Mouse (Mus musculus) heart, embryonic 14.5 days (tissue): ENCODE results near the gene Inpp4b. TPM values are rescaled to one million over a fixed set of nuclear protein-coding genes. Genes with fewer than 3 reads are reported as not detected.

ENCODE experiments used
- ATAC-seq: fragments of 200-750 bp; cut with Nextera tagmentation; 2 replicates; pipeline ENCODE4 v1.8.0; 2017; ENCODE audit warnings: low read depth, moderate TSS enrichment; ENCODE audit not compliant: insufficient number of reproducible peaks, insufficient read depth, low FRiP score
- H3K27ac ChIP-seq, 2 experiments: fragments of 200-500 bp in 1 of 2; fragments of 300-500 bp in 1 of 2; sonication (generic) in 1 of 2; replicated peaks in 1 of 2; 2 replicates each; pipeline ENCODE4 v1.5.1; 2012 to 2014; ENCODE audit warnings: low read depth in 2 of 2, low read length in 2 of 2, control low read depth in 1 of 2, mild to moderate bottlenecking in 1 of 2, mixed read lengths in 1 of 2; ENCODE audit not compliant: control insufficient read depth in 1 of 2, insufficient read depth in 1 of 2
- H3K27me3 ChIP-seq: fragments of 300-500 bp; sonication (generic); 2 replicates; pipeline ENCODE4 v1.6.1; 2014; ENCODE audit warnings: mild to moderate bottlenecking, low read length, control low read depth; ENCODE audit not compliant: control insufficient read depth, insufficient read depth
- H3K36me3 ChIP-seq: fragments of 300-500 bp; sonication (generic); 2 replicates; pipeline ENCODE4 v1.6.1; 2014; ENCODE audit warnings: mild to moderate bottlenecking, control low read depth, low read length, mixed read lengths; ENCODE audit not compliant: control insufficient read depth, insufficient read depth
- H3K4me1 ChIP-seq, 2 experiments: fragments of 200-500 bp in 1 of 2; fragments of 300-500 bp in 1 of 2; sonication (generic) in 1 of 2; 2 replicates each; pipeline ENCODE4 v1.6.1; 2012 to 2014; ENCODE audit warnings: low read length in 2 of 2, control low read depth in 1 of 2, mixed read lengths in 1 of 2; ENCODE audit not compliant: control insufficient read depth in 2 of 2, insufficient read depth in 2 of 2
- H3K4me2 ChIP-seq: fragments of 300-500 bp; sonication (generic); 2 replicates; pipeline ENCODE4 v1.6.1; 2014; ENCODE audit warnings: mild to moderate bottlenecking, low read length
- H3K4me3 ChIP-seq, 2 experiments: fragments of 200-500 bp in 1 of 2; fragments of 300-500 bp in 1 of 2; sonication (generic) in 1 of 2; 2 replicates each; pipeline ENCODE4 v1.5.1; 2012 to 2014; ENCODE audit warnings: low read length in 2 of 2, mild to moderate bottlenecking in 2 of 2, control low read depth in 1 of 2, low read depth in 1 of 2, moderate library complexity in 1 of 2; ENCODE audit not compliant: control insufficient read depth in 1 of 2, insufficient read depth in 1 of 2
- H3K9ac ChIP-seq: fragments of 300-500 bp; sonication (generic); 2 replicates; pipeline ENCODE4 v1.6.1; 2014; ENCODE audit warnings: mild to moderate bottlenecking, low read length
- H3K9me3 ChIP-seq: fragments of 300-500 bp; sonication (generic); 2 replicates; pipeline ENCODE4 v1.6.1; 2016; ENCODE audit warnings: low read length, control low read depth; ENCODE audit not compliant: control insufficient read depth
- WGBS: fragments of 180-500 bp; shearing (Covaris S2); extraction: QIAGEN DNeasy Blood & Tissue Kit; methylation state at CpG from one replicate; pipeline ENCODE4 v1.1.7; 2014; 5-methylcytosine and 5-hydroxymethylcytosine counted together
- polyA plus RNA-seq: library from polyadenylated mRNA; unstranded; fragments of >200 nt; fragmentation: Nextera tagmentation; extraction: Ambion mirVana; gene quantifications from 2 replicates; pipeline ENCODE4 v1.2.1, GENCODE M21; 2014

Gene Inpp4b
- polyA plus RNA-seq, 1 experiment from 2014 or later: 15.7 TPM

DNA sequence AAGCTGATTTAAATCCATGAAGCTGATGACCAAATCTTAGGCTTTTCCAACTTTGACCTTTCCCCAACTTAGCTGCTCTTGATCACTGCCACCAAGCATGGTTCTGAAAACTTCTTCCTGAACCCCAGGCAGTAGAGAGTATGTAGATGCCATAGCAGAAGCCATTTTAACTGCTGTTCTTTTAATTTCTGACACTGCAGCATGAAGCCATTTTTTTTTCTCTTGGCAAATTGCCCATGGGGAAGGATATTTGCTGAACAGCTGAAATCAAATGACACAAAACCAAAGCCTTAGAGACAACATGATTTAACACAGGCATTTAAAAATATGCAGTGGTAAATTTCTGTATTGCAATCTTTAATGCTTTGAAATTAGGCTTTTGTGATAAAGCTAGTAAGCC, 56.7 kb downstream of the Inpp4b start:
- H3K36me3 ChIP-seq: no peaks in the 10 kb centered on the region
- no peak overlapping the region for H3K27ac ChIP-seq
- H3K27me3 ChIP-seq: no peaks in the 10 kb centered on the region
- no peak overlapping the region for H3K9ac ChIP-seq
- ATAC-seq: no peak
- no peaks in the 10 kb centered on the region for H3K4me1 ChIP-seq
- no peak overlapping the region for H3K4me3 ChIP-seq
- no peaks in the 10 kb centered on the region for H3K9me3 ChIP-seq
- no peak overlapping the region for H3K4me2 ChIP-seq

DNA sequence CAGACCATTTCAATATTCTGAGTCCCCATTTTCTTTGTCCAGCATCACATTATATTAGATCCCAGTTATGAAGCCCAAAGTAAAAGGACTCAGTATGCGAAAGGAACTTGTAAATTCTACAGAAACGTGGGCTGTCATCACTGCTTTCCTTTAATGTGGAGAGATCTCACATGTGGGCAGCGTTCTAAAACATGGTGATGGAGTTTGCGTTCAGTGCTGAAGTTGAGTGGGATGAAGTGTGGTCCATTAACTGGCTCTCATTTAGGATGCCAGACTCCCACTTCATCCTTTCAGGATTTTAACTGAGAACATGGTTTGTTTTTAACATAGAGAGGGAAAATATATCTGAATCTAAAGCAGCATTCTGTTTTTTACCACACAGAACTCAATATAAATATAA, 57.1 kb downstream of the Inpp4b start:
- no peak overlapping the region for H3K4me2 ChIP-seq
- H3K9me3 ChIP-seq: no peaks in the 10 kb centered on the region
- H3K27ac ChIP-seq: no peak overlapping the region
- H3K36me3 ChIP-seq: no peaks in the 10 kb centered on the region
- no peak for ATAC-seq
- H3K27me3 ChIP-seq: no peaks in the 10 kb centered on the region
- 67% methylated on average over 4 of the region's 4 CpGs for WGBS
- H3K4me3 ChIP-seq: no peak overlapping the region
- H3K9ac ChIP-seq: no peak overlapping the region
- H3K4me1 ChIP-seq: no peaks in the 10 kb centered on the region

DNA sequence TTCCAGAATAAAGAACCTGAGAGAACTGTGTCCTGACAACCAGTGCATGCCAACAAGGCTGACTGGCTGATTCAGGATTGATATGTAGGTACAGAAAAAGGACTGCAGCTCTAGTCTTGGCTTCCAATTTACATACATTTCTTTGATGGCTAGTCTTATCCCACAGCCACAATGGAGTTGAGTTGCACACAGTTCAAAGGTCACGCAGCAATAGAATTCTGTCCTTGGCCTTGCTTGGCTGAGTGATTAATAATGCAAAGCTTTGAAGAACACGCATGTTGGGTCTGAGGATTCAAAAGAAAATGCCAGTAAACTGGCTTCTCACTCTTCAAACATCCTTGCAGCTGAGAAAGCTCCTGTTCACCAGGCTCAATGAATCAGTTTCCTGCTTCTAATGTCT, 70.4 kb downstream of the Inpp4b start:
- H3K9me3 ChIP-seq: no peaks in the 10 kb centered on the region
- no peak overlapping the region for H3K4me2 ChIP-seq
- H3K27me3 ChIP-seq: no peaks in the 10 kb centered on the region
- no peaks in the 10 kb centered on the region for H3K36me3 ChIP-seq
- no peak overlapping the region for H3K27ac ChIP-seq
- WGBS: 73% methylated on average over 2 of the region's 2 CpGs
- no peaks in the 10 kb centered on the region for H3K4me1 ChIP-seq
- H3K4me3 ChIP-seq: no peak overlapping the region
- no peak for ATAC-seq
- H3K9ac ChIP-seq: no peak overlapping the region

DNA sequence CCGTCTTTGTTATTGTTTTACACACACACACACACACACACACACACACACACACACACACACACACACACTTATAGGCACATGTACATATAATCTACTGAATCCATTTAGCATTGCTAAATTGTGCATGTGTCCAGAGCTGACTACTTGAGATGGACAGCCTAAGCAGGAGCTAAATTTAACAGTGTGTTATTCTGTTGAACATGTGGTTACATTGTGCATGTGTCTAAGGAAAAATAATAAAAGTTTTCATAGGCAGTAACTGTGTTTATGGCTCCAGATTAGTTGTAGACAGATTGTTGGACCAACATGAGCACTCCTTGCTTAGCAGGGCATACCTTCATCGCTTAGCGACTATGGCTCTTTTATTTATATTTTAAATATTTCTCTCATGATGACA, 101.6 kb downstream of the Inpp4b start:
- no peak for ATAC-seq
- H3K4me2 ChIP-seq: no peak overlapping the region
- no peaks in the 10 kb centered on the region for H3K9me3 ChIP-seq
- no peaks in the 10 kb centered on the region for H3K4me1 ChIP-seq
- H3K36me3 ChIP-seq: no peaks in the 10 kb centered on the region
- no peaks in the 10 kb centered on the region for H3K27me3 ChIP-seq
- no peak overlapping the region for H3K4me3 ChIP-seq
- H3K27ac ChIP-seq: no peak overlapping the region
- H3K9ac ChIP-seq: no peak overlapping the region
- 86% methylated on average over 3 of the region's 3 CpGs for WGBS

DNA sequence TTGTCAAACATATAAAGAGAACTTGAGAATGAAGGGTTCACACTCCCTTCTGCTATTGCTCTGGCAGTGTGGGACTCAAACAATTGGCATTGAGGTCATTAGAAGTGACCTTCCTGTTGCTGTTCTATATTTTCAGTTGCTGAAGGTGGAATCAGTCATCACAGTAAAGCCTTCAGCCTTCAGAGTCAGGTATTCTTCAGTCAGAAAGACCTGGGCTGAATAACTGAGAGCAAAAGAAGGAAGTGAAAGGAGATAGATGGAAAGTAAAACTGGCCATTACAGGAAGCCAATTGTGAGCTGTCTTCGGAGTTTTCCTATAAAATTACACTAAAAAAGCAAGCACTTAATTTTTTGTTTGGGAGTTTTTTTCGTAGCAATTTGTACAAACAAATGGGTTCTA, 107.4 kb downstream of the Inpp4b start:
- no peak for ATAC-seq
- no peaks in the 10 kb centered on the region for H3K4me1 ChIP-seq
- 66% methylated on average over 2 of the region's 2 CpGs for WGBS

DNA sequence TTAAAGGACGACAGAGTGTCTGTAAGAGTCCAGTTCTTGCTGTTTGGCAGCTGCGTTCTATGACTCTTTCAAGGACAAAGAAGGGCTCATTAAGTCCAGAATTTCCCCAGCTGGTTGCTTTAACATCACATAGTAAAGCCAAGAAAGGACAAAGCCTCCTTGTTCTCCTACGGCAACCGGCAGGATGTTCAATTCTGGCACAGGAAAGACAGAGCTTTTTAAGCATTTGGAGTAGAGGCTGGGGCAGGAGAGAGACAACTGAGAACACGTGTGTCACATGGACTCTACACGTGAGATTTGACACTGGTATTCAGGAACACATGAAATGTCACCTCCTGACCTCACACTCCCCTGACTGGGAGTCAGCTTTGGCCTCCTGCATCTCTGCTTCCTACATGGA, 109.7 kb downstream of the Inpp4b start:
- Histone ChIP-seq H3K27ac (no peak overlapping the region), H3K9me3 (no peaks in the 10 kb centered on the region), H3K9ac (no peak overlapping the region), H3K4me2 (no peak overlapping the region), H3K4me1 (no peaks in the 10 kb centered on the region), H3K36me3 (no peaks in the 10 kb centered on the region), H3K4me3 (no peak overlapping the region), H3K27me3 (no peaks in the 10 kb centered on the region)
- 54% methylated on average over 6 of the region's 6 CpGs for WGBS
- ATAC-seq: no peak

More for the DNA sequence above, 107.4 kb downstream of the Inpp4b start:
- no peak overlapping the region for H3K9ac ChIP-seq
- no peaks in the 10 kb centered on the region for H3K36me3 ChIP-seq
- no peak overlapping the region for H3K4me2 ChIP-seq
- H3K9me3 ChIP-seq: no peaks in the 10 kb centered on the region
- no peak overlapping the region for H3K27ac ChIP-seq
- no peak overlapping the region for H3K4me3 ChIP-seq
- no peaks in the 10 kb centered on the region for H3K27me3 ChIP-seq

DNA sequence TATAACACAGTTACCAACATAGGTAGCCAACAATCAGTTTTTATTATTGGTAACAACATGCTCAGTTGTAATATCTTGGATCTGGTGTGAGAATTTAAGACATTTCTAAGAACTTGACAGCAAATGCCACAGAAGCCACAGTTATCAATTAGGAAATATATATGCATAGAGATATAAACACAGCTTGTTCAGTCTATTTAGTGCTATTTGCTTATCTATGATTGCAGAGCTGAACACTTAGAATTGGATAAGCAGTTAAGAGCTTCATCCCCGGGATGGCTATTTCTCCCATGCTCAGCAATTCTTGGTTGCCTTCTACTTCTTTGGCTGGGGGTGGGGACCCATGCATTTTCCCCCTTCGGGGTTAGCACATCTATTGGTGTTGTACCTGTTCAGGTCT, 112.5 kb downstream of the Inpp4b start:
- Histone ChIP-seq H3K36me3 (no peaks in the 10 kb centered on the region), H3K4me3 (no peak overlapping the region), H3K4me1 (no peaks in the 10 kb centered on the region), H3K27ac (no peak overlapping the region), H3K4me2 (no peak overlapping the region), H3K9me3 (no peaks in the 10 kb centered on the region), H3K9ac (no peak overlapping the region), H3K27me3 (no peaks in the 10 kb centered on the region)
- ATAC-seq: no peak
- 42% methylated on average over 2 of the region's 2 CpGs for WGBS

DNA sequence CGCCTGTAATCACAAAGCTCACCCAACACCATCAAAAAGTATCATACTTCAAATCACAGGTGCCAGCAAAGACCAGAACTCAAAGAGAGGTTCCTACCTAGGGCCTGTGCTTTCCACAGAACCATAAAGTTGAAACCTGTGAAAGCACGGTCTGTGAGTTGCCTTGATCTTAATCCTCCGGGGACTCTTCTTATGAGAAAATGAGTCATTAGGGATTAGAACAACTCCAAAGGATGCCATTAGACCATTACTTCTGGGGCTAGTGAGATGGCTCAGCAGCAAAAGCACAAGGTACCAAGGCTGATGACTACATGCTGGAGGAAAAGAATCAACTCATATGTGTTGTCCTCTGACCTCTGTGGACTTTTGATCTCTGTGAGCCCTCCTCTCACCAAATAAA, 121.4 kb downstream of the Inpp4b start:
- ATAC-seq: no peak
- WGBS: 70% methylated on average over 3 of the region's 3 CpGs
- no peak overlapping the region for H3K27ac ChIP-seq
- H3K4me1 ChIP-seq: no peaks in the 10 kb centered on the region
- no peak overlapping the region for H3K4me3 ChIP-seq
- no peaks in the 10 kb centered on the region for H3K36me3 ChIP-seq
- H3K4me2 ChIP-seq: no peak overlapping the region
- no peaks in the 10 kb centered on the region for H3K27me3 ChIP-seq
- H3K9me3 ChIP-seq: no peaks in the 10 kb centered on the region
- no peak overlapping the region for H3K9ac ChIP-seq
